Mouse (Mus musculus) heart, embryonic 16.5 days (tissue): ENCODE measurements at regions not wholly inside any gene's neighbourhood (a gene's known extent, or its start where the extent isn't known, plus 50 kb on each side); places are given as distances from the start of the nearest gene placed in this dataset.
A peak's percentile ranks its signal among the peaks of the same experiment; 100 is the strongest.

ENCODE experiments used
- ATAC-seq: fragments of 200-750 bp; cut with Nextera tagmentation; replicated peaks from 2 replicates; pipeline ENCODE4 v1.8.0; 2017; ENCODE audit warnings: moderate number of reproducible peaks; ENCODE audit not compliant: insufficient read depth, low FRiP score; ENCODE audit errors: extremely low read depth
- H3K27ac ChIP-seq: fragments of 300-500 bp; sonication (generic); 2 replicates; pipeline ENCODE4 v1.5.1; 2014; ENCODE audit warnings: mild to moderate bottlenecking, low read length, control low read depth, moderate library complexity
- H3K27me3 ChIP-seq: fragments of 300-500 bp; sonication (generic); 2 replicates; pipeline ENCODE4 v1.6.1; 2014; ENCODE audit warnings: low read length, mixed read lengths; ENCODE audit not compliant: control insufficient read depth, insufficient read depth
- H3K36me3 ChIP-seq: fragments of 300-500 bp; sonication (generic); 2 replicates; pipeline ENCODE4 v1.6.1; 2014; ENCODE audit not compliant: control insufficient read depth, insufficient read depth
- H3K4me1 ChIP-seq: fragments of 300-500 bp; sonication (generic); 2 replicates; pipeline ENCODE4 v1.6.1; 2014; ENCODE audit warnings: low read length, mixed read lengths; ENCODE audit not compliant: control insufficient read depth, insufficient read depth
- H3K4me2 ChIP-seq: fragments of 300-500 bp; sonication (generic); 2 replicates; pipeline ENCODE4 v1.6.1; 2014; ENCODE audit warnings: low read depth, mild to moderate bottlenecking, control low read depth, low read length
- H3K4me3 ChIP-seq: fragments of 300-500 bp; sonication (generic); 2 replicates; pipeline ENCODE4 v1.5.1; 2014; ENCODE audit warnings: mild to moderate bottlenecking, control low read depth, low read length
- H3K9ac ChIP-seq: fragments of 300-500 bp; sonication (generic); 2 replicates; pipeline ENCODE4 v1.6.1; 2014; ENCODE audit warnings: low read length, control low read depth
- H3K9me3 ChIP-seq: fragments of 300-500 bp; sonication (generic); replicated peaks from 2 replicates; pipeline ENCODE4 v1.6.1; 2016; ENCODE audit warnings: low read length; ENCODE audit not compliant: control insufficient read depth
- WGBS: fragments of 180-500 bp; shearing (Covaris S2); extraction: QIAGEN DNeasy Blood & Tissue Kit; methylation state at CpG from one replicate; pipeline ENCODE4 v1.1.7; 2014; 5-methylcytosine and 5-hydroxymethylcytosine counted together

- Histone ChIP-seq H3K9me3 (no peaks in the 10 kb centered on the region), H3K27ac (no peak overlapping the region), H3K27me3 (no peaks in the 10 kb centered on the region), H3K4me1 (no peaks in the 10 kb centered on the region), H3K9ac (no peak overlapping the region), H3K36me3 (no peaks in the 10 kb centered on the region), H3K4me3 (no peak overlapping the region), H3K4me2 (no peak overlapping the region)
- no peak for ATAC-seq
Observed at GRCm38 (mm10) chrX:98375437-98375836, 226.9 kb downstream of the Ar start.

- Histone ChIP-seq H3K4me1 (no peaks in the 10 kb centered on the region), H3K27me3 (no peaks in the 10 kb centered on the region), H3K27ac (peak overlapping the region; percentile 80), H3K36me3 (no peaks in the 10 kb centered on the region), H3K4me2 (peak overlapping the region; percentile 37), H3K9ac (no peak overlapping the region), H3K9me3 (no peaks in the 10 kb centered on the region), H3K4me3 (no peak overlapping the region)
- peak; percentile 89 for ATAC-seq
- WGBS, result 36% methylated on average over 7 of the region's 7 CpGs
Observed at GRCm38 (mm10) chrX:98380247-98380905, 231.8 kb downstream of the Ar start.

- 62% methylated on average over 1 of the region's 1 CpGs for WGBS
- Histone ChIP-seq H3K27me3 (no peaks in the 10 kb centered on the region), H3K4me3 (no peak overlapping the region), H3K27ac (no peak overlapping the region), H3K4me2 (no peak overlapping the region), H3K9me3 (no peaks in the 10 kb centered on the region), H3K36me3 (no peaks in the 10 kb centered on the region), H3K9ac (no peak overlapping the region), H3K4me1 (no peaks in the 10 kb centered on the region)
- ATAC-seq, result no peak
Observed at GRCm38 (mm10) chrX:98384017-98384416, 235.4 kb downstream of the Ar start.

- Histone ChIP-seq H3K4me3 (no peak overlapping the region), H3K9me3 (no peaks in the 10 kb centered on the region), H3K27ac (no peak overlapping the region), H3K4me1 (no peaks in the 10 kb centered on the region), H3K27me3 (no peaks in the 10 kb centered on the region), H3K4me2 (no peak overlapping the region), H3K36me3 (no peaks in the 10 kb centered on the region), H3K9ac (no peak overlapping the region)
- no peak for ATAC-seq
Observed at GRCm38 (mm10) chrX:98392376-98392775, 243.8 kb downstream of the Ar start.

GRCm38 (mm10) chrX:98409090-98409489 lies 260.5 kb downstream of the Ar start:
- Histone ChIP-seq H3K9ac (no peak overlapping the region), H3K27ac (no peak overlapping the region), H3K4me2 (no peak overlapping the region), H3K4me1 (no peaks in the 10 kb centered on the region), H3K36me3 (no peaks in the 10 kb centered on the region), H3K27me3 (no peaks in the 10 kb centered on the region), H3K4me3 (no peak overlapping the region), H3K9me3 (no peaks in the 10 kb centered on the region)
- ATAC-seq, result no peak

GRCm38 (mm10) chrX:98419437-98419836 lies 270.9 kb downstream of the Ar start:
- H3K4me1 ChIP-seq, result no peaks in the 10 kb centered on the region
- no peak overlapping the region for H3K4me2 ChIP-seq
- H3K9me3 ChIP-seq, result no peaks in the 10 kb centered on the region
- ATAC-seq, result no peak
- H3K27me3 ChIP-seq, result no peaks in the 10 kb centered on the region
- no peaks in the 10 kb centered on the region for H3K36me3 ChIP-seq
- no peak overlapping the region for H3K27ac ChIP-seq
- no peak overlapping the region for H3K9ac ChIP-seq
- H3K4me3 ChIP-seq, result no peak overlapping the region

GRCm38 (mm10) chrX:98452026-98452425 lies 303.5 kb downstream of the Ar start:
- WGBS, result 66% methylated on average over 2 of the region's 2 CpGs
- Histone ChIP-seq H3K4me1 (no peaks in the 10 kb centered on the region), H3K9me3 (no peaks in the 10 kb centered on the region), H3K9ac (no peak overlapping the region), H3K4me3 (no peak overlapping the region), H3K36me3 (no peaks in the 10 kb centered on the region), H3K27me3 (no peaks in the 10 kb centered on the region), H3K4me2 (no peak overlapping the region), H3K27ac (no peak overlapping the region)
- no peak for ATAC-seq

GRCm38 (mm10) chrX:98476473-98477254 lies 328.1 kb downstream of the Ar start:
- Histone ChIP-seq H3K9ac (no peak overlapping the region), H3K27ac (no peak overlapping the region), H3K9me3 (no peaks in the 10 kb centered on the region), H3K36me3 (no peaks in the 10 kb centered on the region), H3K4me1 (no peaks in the 10 kb centered on the region), H3K4me3 (no peak overlapping the region), H3K27me3 (no peaks in the 10 kb centered on the region), H3K4me2 (no peak overlapping the region)
- 77% methylated on average over 4 of the region's 4 CpGs for WGBS
- no peak for ATAC-seq
